Mouse (Mus musculus) neural tube, embryonic 15.5 days (tissue): ENCODE measurements around the gene Arhgap23. TPM values are rescaled to one million over a fixed set of nuclear protein-coding genes. Genes with fewer than 3 reads are reported as not detected.

Experiments
- ATAC-seq: fragments of 200-750 bp; cut with Nextera tagmentation; 2 replicates; pipeline ENCODE4 v1.8.0; 2017; ENCODE audit warnings: mild to moderate bottlenecking, moderate TSS enrichment, moderate library complexity; ENCODE audit not compliant: low FRiP score
- H3K27ac ChIP-seq: fragments of 300-500 bp; sonication (generic); replicated peaks from 2 replicates; pipeline ENCODE4 v1.5.1; 2015; ENCODE audit warnings: mild to moderate bottlenecking, inconsistent platforms
- H3K27me3 ChIP-seq: fragments of 300-500 bp; sonication (generic); replicated peaks from 2 replicates; pipeline ENCODE4 v1.6.1; 2015; ENCODE audit warnings: inconsistent platforms
- H3K36me3 ChIP-seq: fragments of 300-500 bp; sonication (generic); 2 replicates; pipeline ENCODE4 v1.6.1; 2015; ENCODE audit warnings: inconsistent platforms
- H3K4me1 ChIP-seq: fragments of 300-500 bp; sonication (generic); 2 replicates; pipeline ENCODE4 v1.6.1; 2015; ENCODE audit warnings: inconsistent platforms
- H3K4me2 ChIP-seq: fragments of 300-500 bp; sonication (generic); 2 replicates; pipeline ENCODE4 v1.6.1; 2015; ENCODE audit warnings: inconsistent platforms, mild to moderate bottlenecking, moderate library complexity
- H3K4me3 ChIP-seq: fragments of 300-500 bp; sonication (generic); replicated peaks from 2 replicates; pipeline ENCODE4 v1.5.1; 2015; ENCODE audit warnings: mild to moderate bottlenecking, inconsistent platforms
- H3K9ac ChIP-seq: fragments of 300-500 bp; sonication (generic); replicated peaks from 2 replicates; pipeline ENCODE4 v1.6.1; 2015; ENCODE audit warnings: mild to moderate bottlenecking, inconsistent platforms
- H3K9me3 ChIP-seq: fragments of 300-500 bp; sonication (generic); replicated peaks from 2 replicates; pipeline ENCODE4 v1.6.1; 2016; ENCODE audit warnings: inconsistent platforms
- WGBS: fragments of 180-500 bp; shearing (Covaris S2); methylation state at CpG from one replicate; pipeline ENCODE4 v1.1.7; 2015; ENCODE audit warnings: mixed read lengths; 5-methylcytosine and 5-hydroxymethylcytosine counted together
- polyA plus RNA-seq: library from polyadenylated mRNA; unstranded; fragments of >200 nt; fragmentation: Nextera tagmentation; extraction: Ambion mirVana; gene quantifications from 2 replicates; pipeline ENCODE4 v1.2.1, GENCODE M21; 2015

Gene Arhgap23
- polyA plus RNA-seq, 1 experiment from 2014 or later, result 9.2 TPM

DNA sequence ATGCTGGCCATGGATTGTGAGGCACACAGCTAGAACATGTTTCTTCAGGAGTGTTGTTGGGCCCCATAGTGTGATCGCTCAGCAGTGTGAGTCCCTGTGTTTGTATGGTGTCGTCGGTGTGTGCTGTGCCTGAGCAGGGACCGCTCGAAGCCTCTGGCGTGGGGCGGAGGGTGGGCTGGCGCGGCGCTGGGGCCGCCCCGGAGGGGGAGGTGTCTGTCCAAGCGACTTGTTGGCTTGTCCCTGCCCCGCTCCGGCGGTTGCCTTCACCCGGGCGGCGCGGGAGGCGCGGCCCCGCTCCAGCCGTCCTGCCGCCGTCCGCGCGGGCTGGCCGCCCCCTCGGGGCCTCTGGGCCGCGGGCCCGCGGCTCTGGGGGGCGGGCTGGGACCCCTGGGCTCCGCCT lies 24.6 kb downstream of the Arhgap23 start:
- ATAC-seq, result peak; percentile 19; the same call in 1 of the 2 replicates
- Histone ChIP-seq H3K36me3 (peaks cover 3% of the 10 kb centered on the region; the same call in 1 of the 2 replicates), H3K27me3 (peaks cover 34% of the 10 kb centered on the region), H3K4me2 (peak overlapping the region; percentile 58), H3K9me3 (no peaks in the 10 kb centered on the region), H3K4me3 (peak overlapping the region; percentile 41), H3K4me1 (peaks cover 52% of the 10 kb centered on the region), H3K9ac (peak overlapping the region; percentile 37), H3K27ac (peak overlapping the region; percentile 64)
- 2% methylated on average over 28 of the region's 37 CpGs for WGBS

DNA sequence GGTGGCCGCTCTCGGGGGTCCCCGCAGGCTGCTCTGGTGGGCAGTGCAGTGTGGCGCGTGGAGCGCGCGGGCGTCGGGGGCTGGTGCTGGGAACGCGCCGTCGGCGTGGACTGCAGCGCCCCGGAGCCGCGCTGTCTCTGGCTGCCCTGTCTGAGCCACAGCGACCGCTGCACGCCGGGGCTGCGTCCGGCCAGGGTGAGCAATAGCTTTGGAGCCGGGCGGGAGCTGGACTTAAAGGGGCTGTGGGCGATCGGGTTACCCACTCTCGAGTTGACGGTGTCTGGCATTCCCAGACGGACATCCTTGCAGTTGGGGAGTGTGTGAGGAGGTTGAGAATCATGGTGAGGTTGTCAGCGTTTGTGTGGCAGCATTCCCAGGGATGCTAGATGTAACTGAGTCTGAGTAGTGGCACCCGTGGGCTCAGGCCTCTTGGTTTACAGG lies 25.1 kb downstream of the Arhgap23 start:
- Histone ChIP-seq H3K4me2 (peak overlapping the region; percentile 58), H3K27me3 (peaks cover 34% of the 10 kb centered on the region), H3K27ac (peak overlapping the region; percentile 64), H3K9ac (peak overlapping the region; percentile 37), H3K4me1 (peaks cover 48% of the 10 kb centered on the region), H3K36me3 (peaks cover 8% of the 10 kb centered on the region), H3K4me3 (peak overlapping the region; percentile 41), H3K9me3 (no peaks in the 10 kb centered on the region)
- no peak for ATAC-seq
- WGBS, result 2% methylated on average over 34 of the region's 34 CpGs

DNA sequence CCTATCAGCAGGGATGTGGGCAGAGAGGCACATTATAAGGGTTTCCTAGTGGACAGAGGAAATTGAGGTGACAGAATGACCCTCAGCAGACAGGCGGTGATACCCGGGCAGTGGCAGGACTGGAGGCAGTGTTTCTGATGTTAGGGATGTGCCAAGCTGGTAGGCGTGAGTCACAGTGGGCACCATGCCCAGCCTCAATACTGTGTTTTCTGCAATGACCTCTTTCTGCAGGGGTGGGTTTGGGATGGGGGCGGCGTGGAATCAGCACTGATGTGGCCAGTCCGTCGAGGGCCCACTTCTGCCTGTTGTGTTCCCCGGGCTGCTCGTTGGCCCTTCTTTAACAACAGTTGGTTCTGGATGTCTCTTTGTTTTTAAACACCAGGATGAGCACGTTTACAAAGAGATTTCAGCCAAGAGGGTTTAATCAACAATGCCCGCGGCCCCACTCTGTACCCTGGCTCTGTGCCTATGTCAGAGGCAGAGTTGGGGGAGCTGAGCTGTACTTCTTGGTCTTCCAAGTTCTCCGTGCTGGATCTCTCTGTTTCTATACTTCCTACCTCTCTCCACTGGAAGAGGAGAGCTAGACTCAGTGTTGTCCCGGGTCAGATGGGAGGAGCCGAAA lies 25.8 kb downstream of the Arhgap23 start:
- 50% methylated on average over 15 of the region's 15 CpGs for WGBS

DNA sequence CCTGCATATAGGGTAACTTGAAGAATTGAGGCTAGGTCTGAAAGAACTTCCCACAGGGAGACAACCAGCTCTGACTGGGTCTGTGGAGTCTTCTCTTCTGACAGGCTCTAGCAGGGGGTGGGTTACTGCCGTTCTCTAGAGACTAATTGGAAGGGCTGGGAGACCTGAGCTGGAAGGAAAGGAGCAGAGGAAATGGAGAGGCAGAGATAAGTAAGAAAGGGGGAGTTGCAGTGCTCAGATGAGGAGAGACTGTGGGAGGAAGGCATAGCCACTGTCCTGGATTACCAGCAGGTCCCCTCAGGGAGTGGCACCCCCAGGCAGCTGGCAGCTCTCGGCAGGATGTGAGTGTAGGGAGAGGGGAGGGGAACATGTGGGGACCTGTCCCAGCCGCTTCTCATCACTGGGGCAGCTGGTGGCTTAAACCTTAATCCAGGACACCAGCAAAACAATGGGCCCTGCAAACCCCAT lies 26.4 kb downstream of the Arhgap23 start:
- H3K36me3 ChIP-seq, result peaks cover 13% of the 10 kb centered on the region
- 8% methylated on average over 3 of the region's 3 CpGs for WGBS
- H3K9ac ChIP-seq, result no peak overlapping the region
- H3K4me2 ChIP-seq, result peak overlapping the region; percentile 58
- H3K4me3 ChIP-seq, result no peak overlapping the region; the same call in 1 of the 2 replicates
- peaks cover 39% of the 10 kb centered on the region for H3K4me1 ChIP-seq
- peaks cover 34% of the 10 kb centered on the region for H3K27me3 ChIP-seq
- H3K27ac ChIP-seq, result no peak overlapping the region
- H3K9me3 ChIP-seq, result no peaks in the 10 kb centered on the region
- no peak for ATAC-seq

More for the DNA sequence above, 25.8 kb downstream of the Arhgap23 start:
- Histone ChIP-seq H3K36me3 (peaks cover 13% of the 10 kb centered on the region), H3K9me3 (no peaks in the 10 kb centered on the region), H3K4me1 (peaks cover 43% of the 10 kb centered on the region), H3K4me2 (peak overlapping the region; percentile 58), H3K27me3 (peaks cover 34% of the 10 kb centered on the region), H3K9ac (no peak overlapping the region), H3K4me3 (peak overlapping the region; percentile 41), H3K27ac (peak overlapping the region; percentile 64; the same call in 1 of the 2 replicates)
- no peak for ATAC-seq

DNA sequence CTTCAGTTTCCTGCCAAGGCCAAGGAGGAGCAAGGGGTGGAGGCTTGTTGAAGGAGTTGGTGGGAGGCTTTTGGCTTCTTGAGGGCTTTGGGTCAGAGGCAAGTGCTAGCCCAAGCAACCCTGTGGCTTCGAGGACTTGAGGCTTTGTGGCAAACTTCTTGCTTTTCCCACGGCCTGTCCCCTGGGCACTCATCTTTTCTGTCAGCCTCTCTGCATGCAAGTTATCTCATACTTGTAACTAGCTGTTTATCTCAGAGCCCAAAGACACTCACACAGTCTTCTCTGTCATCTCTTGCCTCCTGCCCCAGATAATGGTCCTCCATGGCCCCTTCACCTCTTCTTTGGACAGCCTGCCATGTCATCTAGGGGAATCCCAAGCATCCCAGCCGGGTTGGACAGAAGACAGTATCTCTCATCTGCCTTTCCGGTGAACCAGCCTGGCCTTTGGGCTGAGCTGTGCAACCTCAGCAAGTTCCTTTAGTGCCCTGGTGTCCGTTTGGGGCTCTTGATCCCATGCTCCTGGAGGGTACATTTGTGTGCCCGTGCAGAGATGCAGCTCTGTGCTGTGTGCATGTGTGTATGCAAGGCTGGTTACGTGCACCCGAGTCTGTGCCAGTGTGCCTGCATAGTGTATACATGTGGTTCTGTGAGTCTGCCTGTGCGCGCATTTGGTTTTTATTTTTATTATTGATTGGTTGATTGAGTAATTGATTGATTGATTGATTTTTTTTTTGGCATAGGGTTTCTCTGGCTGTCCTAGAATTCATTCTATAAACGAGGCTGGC lies 27.8 kb downstream of the Arhgap23 start:
- WGBS, result 85% methylated on average over 11 of the region's 11 CpGs
- H3K36me3 ChIP-seq, result peaks cover 15% of the 10 kb centered on the region
- H3K4me1 ChIP-seq, result peaks cover 37% of the 10 kb centered on the region
- peaks cover 29% of the 10 kb centered on the region for H3K27me3 ChIP-seq
- no peak for ATAC-seq
- no peak overlapping the region for H3K4me2 ChIP-seq
- H3K4me3 ChIP-seq, result no peak overlapping the region
- H3K27ac ChIP-seq, result no peak overlapping the region
- no peaks in the 10 kb centered on the region for H3K9me3 ChIP-seq
- H3K9ac ChIP-seq, result no peak overlapping the region

DNA sequence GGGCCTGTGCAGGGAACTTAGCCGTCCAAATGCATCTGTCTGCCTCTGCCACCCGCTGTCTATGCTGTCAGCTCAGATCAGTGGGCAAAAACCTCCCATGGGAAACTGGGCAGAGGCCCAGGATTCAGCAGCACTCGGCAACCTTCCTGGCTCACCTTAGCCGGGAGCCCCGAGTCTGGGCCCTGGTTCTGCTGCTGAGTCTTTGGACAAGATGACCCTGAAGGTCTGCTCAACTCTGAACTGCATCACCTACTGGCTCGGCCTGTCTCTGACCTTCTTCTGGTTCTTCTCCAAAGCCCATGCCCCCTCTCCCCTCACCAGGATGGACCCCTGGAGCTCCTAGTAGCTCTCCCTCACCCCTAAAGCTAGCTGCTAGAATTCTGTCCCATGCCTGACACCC lies 30.3 kb downstream of the Arhgap23 start:
- no peak overlapping the region for H3K4me3 ChIP-seq
- H3K27ac ChIP-seq, result no peak overlapping the region
- WGBS, result 77% methylated on average over 6 of the region's 6 CpGs
- no peak overlapping the region for H3K4me2 ChIP-seq
- H3K27me3 ChIP-seq, result peaks cover 9% of the 10 kb centered on the region
- no peaks in the 10 kb centered on the region for H3K9me3 ChIP-seq
- peaks cover 23% of the 10 kb centered on the region for H3K36me3 ChIP-seq
- ATAC-seq, result no peak
- peaks cover 41% of the 10 kb centered on the region for H3K4me1 ChIP-seq
- H3K9ac ChIP-seq, result no peak overlapping the region

DNA sequence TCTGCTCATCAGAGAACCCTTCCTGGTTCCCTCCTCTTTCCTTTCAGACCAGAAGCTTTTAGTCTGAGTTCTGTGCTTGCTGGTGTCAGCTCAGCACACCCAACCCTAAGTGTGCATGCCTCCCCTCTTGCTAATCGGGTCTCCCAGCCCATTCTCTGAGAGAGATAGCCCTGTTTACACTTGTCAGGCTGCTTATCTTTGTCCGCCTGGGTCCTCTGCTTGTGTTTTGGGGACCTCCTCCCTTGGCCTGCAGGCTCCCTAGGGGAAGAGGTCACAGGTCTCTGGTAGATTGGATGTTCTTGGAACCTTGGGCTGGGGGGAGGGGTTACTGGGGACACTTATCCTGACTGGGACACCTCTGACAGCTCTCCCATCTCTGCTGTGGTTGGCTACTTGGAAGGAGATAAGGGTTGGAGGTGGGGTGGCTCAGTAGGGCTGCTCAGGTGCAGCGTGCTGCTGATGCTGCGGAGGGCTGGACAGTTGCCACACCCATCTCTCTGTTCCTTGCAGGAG lies 30.7 kb downstream of the Arhgap23 start:
- ATAC-seq, result no peak
- peaks cover 23% of the 10 kb centered on the region for H3K36me3 ChIP-seq
- WGBS, result 71% methylated on average over 4 of the region's 4 CpGs
- no peak overlapping the region for H3K9ac ChIP-seq
- no peak overlapping the region for H3K4me2 ChIP-seq
- H3K4me3 ChIP-seq, result no peak overlapping the region
- H3K9me3 ChIP-seq, result no peaks in the 10 kb centered on the region
- no peak overlapping the region for H3K27ac ChIP-seq
- peaks cover 41% of the 10 kb centered on the region for H3K4me1 ChIP-seq
- peaks cover 4% of the 10 kb centered on the region for H3K27me3 ChIP-seq

DNA sequence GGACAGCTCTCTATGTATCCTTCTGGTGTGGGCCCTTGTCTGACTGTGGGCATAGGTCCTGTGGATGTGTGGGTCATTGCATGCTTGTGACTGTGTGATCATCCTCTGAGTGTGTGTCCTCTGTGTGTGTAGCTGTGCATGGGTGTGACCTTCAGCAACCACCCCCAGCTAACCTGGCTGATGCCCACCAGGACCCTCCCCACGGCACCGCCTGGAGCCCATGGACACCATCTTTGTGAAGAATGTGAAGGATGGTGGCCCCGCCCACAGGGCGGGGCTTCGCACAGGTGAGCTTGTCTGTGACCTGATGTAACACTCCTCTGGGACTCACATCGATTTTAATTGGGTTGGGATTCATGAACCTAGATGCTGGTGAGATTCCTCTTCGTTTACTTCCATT lies 32.6 kb downstream of the Arhgap23 start:
- Histone ChIP-seq H3K27me3 (no peaks in the 10 kb centered on the region), H3K4me2 (no peak overlapping the region), H3K27ac (no peak overlapping the region), H3K9me3 (no peaks in the 10 kb centered on the region), H3K9ac (no peak overlapping the region), H3K4me3 (no peak overlapping the region), H3K36me3 (peaks cover 38% of the 10 kb centered on the region), H3K4me1 (peaks cover 44% of the 10 kb centered on the region)
- no peak for ATAC-seq
- 80% methylated on average over 7 of the region's 7 CpGs for WGBS

DNA sequence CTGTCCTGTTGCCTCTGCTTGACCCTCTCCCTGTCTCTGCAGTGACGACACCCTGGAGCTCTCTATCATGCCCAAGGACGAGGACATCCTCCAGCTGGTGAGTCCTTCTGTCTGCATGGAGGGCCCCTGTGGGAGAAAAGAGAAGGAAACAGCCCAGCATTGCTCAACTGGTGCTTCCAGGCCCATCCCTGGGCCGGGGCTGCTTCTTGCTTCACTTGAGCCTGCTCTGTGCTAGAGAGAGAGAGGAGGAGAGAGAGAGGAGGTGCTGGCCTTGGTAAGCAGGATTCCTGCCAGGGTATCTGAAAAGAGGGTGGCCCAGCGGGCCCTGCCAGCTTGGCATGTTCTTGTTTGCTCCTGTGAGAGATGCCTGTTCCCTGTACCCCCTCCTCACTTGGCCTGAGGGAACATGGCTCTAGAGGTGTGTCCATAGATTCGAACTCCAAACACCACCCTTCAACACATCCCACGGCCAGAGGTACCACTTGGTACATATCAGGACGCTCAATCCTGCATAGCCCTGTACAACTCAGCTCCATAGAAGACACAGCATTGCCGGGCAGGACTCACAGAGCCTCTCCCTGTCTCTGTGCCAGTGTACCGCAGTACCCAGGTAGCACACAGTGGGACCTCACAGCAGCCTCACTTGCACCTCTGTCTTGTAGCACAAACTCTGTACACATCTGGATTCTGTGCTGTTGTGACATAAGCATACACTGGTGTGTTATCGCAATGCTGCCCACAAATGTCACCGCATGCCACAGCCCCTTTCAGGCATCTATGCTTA lies 33.5 kb downstream of the Arhgap23 start:
- Histone ChIP-seq H3K27ac (peak overlapping the region; percentile 83), H3K9me3 (no peaks in the 10 kb centered on the region), H3K36me3 (peaks cover 46% of the 10 kb centered on the region)

DNA sequence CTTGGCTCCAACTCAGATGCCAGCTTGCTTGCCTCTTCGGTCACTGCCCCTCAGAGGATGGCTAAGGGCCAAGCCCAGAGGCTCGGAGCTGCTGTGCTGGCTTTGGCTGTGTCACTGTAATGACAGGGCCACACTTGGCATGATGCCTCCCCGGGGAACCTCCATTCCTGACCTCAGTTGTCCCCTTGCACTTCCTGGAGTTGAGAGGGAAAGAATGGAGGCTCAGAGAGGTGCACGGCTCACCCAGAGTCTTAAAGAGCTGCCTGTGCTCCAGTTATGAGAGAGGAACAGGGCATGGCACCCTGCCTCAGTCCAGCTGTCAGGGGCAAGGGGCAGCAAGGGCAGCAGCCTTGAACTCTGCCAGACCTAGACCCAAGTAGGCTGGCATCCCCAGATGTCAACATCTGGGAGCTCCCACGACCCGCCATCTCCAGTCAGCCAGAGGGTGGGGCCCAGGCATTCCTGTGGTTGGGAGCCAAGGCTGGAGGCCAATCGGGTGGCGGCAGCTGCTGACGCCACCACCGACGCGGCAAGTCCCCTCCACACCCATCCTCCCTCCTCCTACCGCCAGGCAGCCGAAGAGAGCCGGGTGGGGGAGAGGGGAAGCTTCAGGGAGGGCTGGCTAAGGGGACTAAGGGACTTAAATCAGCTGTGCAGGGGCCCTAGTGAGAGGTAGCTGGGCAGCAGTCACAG lies 34.4 kb downstream of the Arhgap23 start:
- H3K4me2 ChIP-seq, result peak overlapping the region; percentile 90
- peak; percentile 90 for ATAC-seq
- H3K9ac ChIP-seq, result peak overlapping the region; percentile 80
- peak overlapping the region; percentile 60 for H3K4me3 ChIP-seq
- 10% methylated on average over 15 of the region's 15 CpGs for WGBS
- H3K36me3 ChIP-seq, result peaks cover 51% of the 10 kb centered on the region
- H3K27me3 ChIP-seq, result no peaks in the 10 kb centered on the region
- H3K4me1 ChIP-seq, result peaks cover 60% of the 10 kb centered on the region
- no peaks in the 10 kb centered on the region for H3K9me3 ChIP-seq
- H3K27ac ChIP-seq, result peak overlapping the region; percentile 83

More for the DNA sequence above, 33.5 kb downstream of the Arhgap23 start:
- H3K9ac ChIP-seq, result no peak overlapping the region
- H3K4me1 ChIP-seq, result peaks cover 52% of the 10 kb centered on the region
- 0 out of 2 replicates have a peak overlapping the region, but pooled peaks have one; percentile 90 for H3K4me2 ChIP-seq
- no peak for ATAC-seq
- WGBS, result 84% methylated on average over 11 of the region's 11 CpGs
- H3K4me3 ChIP-seq, result no peak overlapping the region
- no peaks in the 10 kb centered on the region for H3K27me3 ChIP-seq
